Mouse (Mus musculus) small intestine, adult 10 weeks (tissue): ENCODE results near the gene Sec22a. TPM values are rescaled to one million over a fixed set of nuclear protein-coding genes. Genes with fewer than 3 reads are reported as not detected.

Source experiments
- polyA plus RNA-seq: library from polyadenylated mRNA; stranded (reverse); fragments of 350-450 nt; fragmentation: Illumina TruSeq; extraction: RNeasy Lipid Tissue Mini Kit (QIAGEN cat#74804); gene quantifications from one replicate; pipeline ENCODE4 v1.2.3, GENCODE M21; 2014; ENCODE audit warnings: low replicate concordance

The Sec22a gene
- polyA plus RNA-seq, result 75.6 TPM

GRCm38 (mm10) chr16:35363150-35364062, at the start of gene Sec22a:
Gene Sec22a (minus strand): TSS chr16:35363918.

Other genes with a start within 250 kb of the Sec22a start
- gene Adcy5, start 209.0 kb downstream of the Sec22a start, polyA plus RNA-seq, result 0.78 TPM
- gene Pdia5, start 127.0 kb upstream of the Sec22a start, polyA plus RNA-seq, result 1.0 TPM
- not detected for gene Sema5b, start 177.2 kb upstream of the Sec22a start, polyA plus RNA-seq